Mouse (Mus musculus): ENCODE measurements around the gene Sec14l5.

- no peak for TF ChIP-seq CTCF (IDR thresholded peaks at IDR 0.05; ENCODE audit: insufficient read depth, low read depth, low read length)
- no peak for TF ChIP-seq POLR2A (IDR thresholded peaks at IDR 0.05; ENCODE audit: insufficient read depth, low read depth, low read length)
Measured at GRCm38 (mm10) chr16:5168829-5169228, 21.9 kb downstream of the Sec14l5 start.

Measured in olfactory bulb, adult 2 months (tissue).